ENCODE assay signal across 11 mouse cellular contexts in genomic region chr13:34398061-34398787, GRCm38 (mm10). TPM values are rescaled to one million over a fixed set of nuclear protein-coding genes. Genes with fewer than 3 reads are reported as not detected.
DNase-seq lines count a peak whose midpoint lies in the region; ATAC-seq lines count a peak whose summit lies in the region.
"Had no signal": no experiment of that assay in that cellular context is flagged by ENCODE, and none has a peak within 500 bp of the region (broad histone marks: within the 10 kb centered on the region; RNA-seq: fewer than 3 reads in every experiment).

No protein-coding gene starts in this region.

- peak overlapping the region; percentile 50 for H3K4me2 ChIP-seq in liver, embryonic 11.5 days
- H3K4me2 ChIP-seq: midbrain, embryonic 12.5 days had no signal

- peak; percentile 10 for DNase-seq in adrenal gland, postnatal 10 days
- DNase-seq in adrenal gland, adult 8-10 months = no peak
- peak; percentile 58 for DNase-seq in 3134 (ENCODE audit: extremely low read depth, insufficient read length, low spot score)
- peak; percentile 18 for DNase-seq in embryo, embryonic 11 days
- DNase-seq in liver, embryonic 11.5 days (ENCODE audit: low spot score) = no peak
- no peak for DNase-seq in T-cell, adult 2 months (ENCODE audit: low spot score)
- no peak for DNase-seq in ovary, adult 18-20 months (ENCODE audit: low spot score)
- no peak for DNase-seq in retina, postnatal 1 day
- DNase-seq: B cell, adult 2 months; cerebellum, adult 11 months had no signal

- ATAC-seq in liver, embryonic 11.5 days (replicated peaks; ENCODE audit: low FRiP score) = 0 out of 2 replicates have a peak, but pooled peaks have one; percentile 20

- no peak overlapping the region for H3K27ac ChIP-seq in liver, embryonic 11.5 days (ENCODE audit: low read depth, low read length)
- H3K27ac ChIP-seq: midbrain, embryonic 12.5 days had no signal

- peaks cover 12% of the 10 kb centered on the region for H3K4me1 ChIP-seq in liver, embryonic 11.5 days (replicated peaks; ENCODE audit: control insufficient read depth, insufficient read depth, low read length)
- H3K4me1 ChIP-seq: midbrain, embryonic 12.5 days had no signal

- H3K9me3 ChIP-seq in liver, embryonic 11.5 days (ENCODE audit: control insufficient read depth, low read length) = no peaks in the 10 kb centered on the region
- H3K9me3 ChIP-seq: midbrain, embryonic 12.5 days had no signal

- WGBS in liver, embryonic 11.5 days = 19% methylated on average over 10 of the region's 10 CpGs

- H3K27me3 ChIP-seq in liver, embryonic 11.5 days (replicated peaks; ENCODE audit: control insufficient read depth, insufficient read depth, low read length) = no peaks in the 10 kb centered on the region
- H3K27me3 ChIP-seq: midbrain, embryonic 12.5 days had no signal

- no peak overlapping the region for H3K4me3 ChIP-seq in liver, embryonic 11.5 days (ENCODE audit: low read depth, low read length)
- H3K4me3 ChIP-seq: midbrain, embryonic 12.5 days had no signal

- no peak overlapping the region for H3K9ac ChIP-seq in liver, embryonic 11.5 days (ENCODE audit: low read depth, low read length)
- H3K9ac ChIP-seq: midbrain, embryonic 12.5 days had no signal

- no peaks in the 10 kb centered on the region for H3K36me3 ChIP-seq in liver, embryonic 11.5 days (ENCODE audit: control insufficient read depth, insufficient read depth, low read length)
- H3K36me3 ChIP-seq: midbrain, embryonic 12.5 days had no signal

RNA-seq across cellular contexts. Expression of gene Slc22a23, which starts 53.2 kb away (rescaled TPM):
- 10 to 100 TPM; 13.1 to 13.4 TPM for total RNA-seq in adrenal gland, postnatal 10 days (2021)
- total RNA-seq in adrenal gland, adult 8-10 months (2022) = 1 to 10 TPM; 4.2 to 4.7 (median 4.5) TPM
- polyA plus RNA-seq in liver, embryonic 11.5 days (2014; fragmentation: Nextera tagmentation; extraction: Ambion mirVana) = 11.0 and 11.6 TPM in 2 replicates

Comparison
In these comparisons a context has a peak if more than half of its experiments do, and no peak if none do; other contexts are left out.
1. DNase-seq: peak in adrenal gland, postnatal 10 days (single experiment), 3134 (single experiment) and embryo, embryonic 11 days (single experiment); none in adrenal gland, adult 8-10 months (single experiment), liver, embryonic 11.5 days (single experiment), T-cell, adult 2 months (single experiment), ovary, adult 18-20 months (single experiment) and retina, postnatal 1 day (single experiment).